Mouse (Mus musculus) frontal cortex, adult (tissue): ENCODE measurements around the gene Phlpp1.
"Not testable (repeated sequence)": the region's sequence is repeated elsewhere in the genome, so short reads cannot be mapped to it uniquely, and the experiment has no call there.

Experiments used
- ATAC-seq: cut with Nextera tagmentation; 2 replicates; pipeline ENCODE4 v1.9.2; 2017; ENCODE audit warnings: mild to moderate bottlenecking, moderate library complexity, mixed read lengths; ENCODE audit not compliant: low TSS enrichment

The Phlpp1 gene

DNA sequence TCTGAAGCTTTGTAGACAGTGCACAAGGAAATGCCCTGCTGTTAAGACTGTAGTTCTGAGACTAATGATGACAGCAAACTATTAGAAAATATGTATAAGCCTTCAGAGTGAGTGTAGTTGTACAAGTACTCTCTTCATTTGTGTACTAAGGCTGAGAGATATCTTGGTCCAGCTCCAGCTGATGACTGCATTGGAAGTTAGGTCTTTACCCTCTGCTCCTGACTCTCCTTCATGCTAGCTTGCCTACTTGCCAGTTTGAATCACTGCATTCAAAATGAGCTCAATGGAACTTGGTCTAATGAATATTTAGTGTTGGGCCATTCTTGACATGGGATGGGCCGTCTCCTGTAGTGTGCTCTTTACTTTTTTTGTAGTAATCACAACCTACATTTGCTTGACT lies 71.8 kb downstream of the Phlpp1 start:
- ATAC-seq, result no peak

DNA sequence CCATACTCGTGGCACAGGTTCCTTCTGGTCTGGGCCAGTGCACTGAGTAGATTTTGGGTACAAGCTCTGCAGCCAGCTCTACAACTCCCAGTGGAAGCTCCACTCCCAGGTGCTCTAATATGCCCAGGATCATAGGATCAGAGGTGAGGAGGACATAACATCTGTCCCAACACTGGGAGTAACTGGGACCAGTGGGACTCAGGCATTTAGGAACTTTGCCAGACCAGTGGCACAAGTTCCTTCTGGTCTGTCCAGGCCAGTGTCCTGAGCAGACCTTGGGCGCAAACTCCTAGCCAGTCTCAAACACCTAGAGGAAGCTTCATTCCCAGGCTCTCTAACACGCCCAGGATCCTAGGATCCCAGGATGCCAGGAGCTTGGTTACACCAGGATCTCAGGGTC lies 72.7 kb downstream of the Phlpp1 start:
- ATAC-seq, result no peak

- ATAC-seq, result no peak
Measured at GRCm38 (mm10) chr1:106254047-106254446, 82.5 kb downstream of the Phlpp1 start.

GRCm38 (mm10) chr1:106257176-106257575 lies 85.6 kb downstream of the Phlpp1 start:
- no peak for ATAC-seq

GRCm38 (mm10) chr1:106268028-106268799 lies 96.7 kb downstream of the Phlpp1 start:
- ATAC-seq, result peak; percentile 77

GRCm38 (mm10) chr1:106269337-106269736 lies 97.8 kb downstream of the Phlpp1 start:
- ATAC-seq, result no peak

- ATAC-seq, result no peak
Measured at GRCm38 (mm10) chr1:106272916-106273315, 101.4 kb downstream of the Phlpp1 start.

GRCm38 (mm10) chr1:106273801-106274200 lies 102.2 kb downstream of the Phlpp1 start:
- no peak for ATAC-seq

- no peak for ATAC-seq
Measured at GRCm38 (mm10) chr1:106274561-106275001, 103.0 kb downstream of the Phlpp1 start.

- ATAC-seq, result no peak
Measured at GRCm38 (mm10) chr1:106275142-106275541, 103.6 kb downstream of the Phlpp1 start.

- ATAC-seq, result no peak
Measured at GRCm38 (mm10) chr1:106275731-106276130, 104.2 kb downstream of the Phlpp1 start.

GRCm38 (mm10) chr1:106276824-106277223 lies 105.3 kb downstream of the Phlpp1 start:
- ATAC-seq, result no peak

DNA sequence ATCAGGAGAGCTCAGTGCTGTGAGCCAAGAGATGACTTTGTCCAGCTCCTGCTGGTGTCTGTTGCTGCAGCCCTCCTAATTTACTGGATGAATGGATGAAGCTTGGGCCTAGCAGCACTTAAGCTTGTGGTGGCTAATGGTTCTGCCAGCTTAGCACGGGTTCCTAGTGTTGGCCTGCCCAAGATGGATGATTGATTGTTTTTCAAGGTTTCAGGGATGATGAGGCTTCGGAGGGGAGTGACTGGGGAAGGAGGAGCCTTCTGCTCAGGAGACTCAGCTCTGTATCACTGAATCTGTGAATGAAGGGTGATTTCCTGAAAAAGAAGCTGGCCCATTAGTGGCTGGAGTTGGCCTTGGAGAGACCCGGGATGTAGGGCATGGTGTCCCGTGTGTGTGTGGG lies 105.7 kb downstream of the Phlpp1 start:
- no peak for ATAC-seq

DNA sequence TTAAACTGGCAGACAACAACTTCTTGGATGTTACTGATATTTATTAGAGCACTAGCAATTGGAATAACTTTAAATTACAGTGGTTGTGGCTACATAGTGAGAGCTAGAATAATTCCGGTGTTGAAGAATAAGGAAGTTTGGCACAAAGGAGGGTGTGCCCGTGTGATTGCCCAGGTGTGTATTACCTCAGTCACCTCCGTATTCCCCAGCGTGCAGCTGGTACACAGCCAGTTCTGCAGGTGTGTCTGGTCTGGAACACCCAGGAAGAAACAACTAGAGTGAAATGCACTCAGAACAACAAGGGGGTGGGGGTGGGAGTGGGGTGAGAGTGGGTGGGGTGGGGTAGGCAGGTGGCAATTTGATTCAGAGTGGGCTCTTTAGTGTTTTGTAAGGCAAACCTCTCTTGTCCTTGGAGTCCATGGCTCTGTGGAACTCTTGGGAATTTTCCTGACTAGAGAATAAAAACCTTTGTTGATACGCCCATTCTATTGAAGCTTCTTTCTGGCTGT lies 107.1 kb downstream of the Phlpp1 start:
- ATAC-seq, result no peak

DNA sequence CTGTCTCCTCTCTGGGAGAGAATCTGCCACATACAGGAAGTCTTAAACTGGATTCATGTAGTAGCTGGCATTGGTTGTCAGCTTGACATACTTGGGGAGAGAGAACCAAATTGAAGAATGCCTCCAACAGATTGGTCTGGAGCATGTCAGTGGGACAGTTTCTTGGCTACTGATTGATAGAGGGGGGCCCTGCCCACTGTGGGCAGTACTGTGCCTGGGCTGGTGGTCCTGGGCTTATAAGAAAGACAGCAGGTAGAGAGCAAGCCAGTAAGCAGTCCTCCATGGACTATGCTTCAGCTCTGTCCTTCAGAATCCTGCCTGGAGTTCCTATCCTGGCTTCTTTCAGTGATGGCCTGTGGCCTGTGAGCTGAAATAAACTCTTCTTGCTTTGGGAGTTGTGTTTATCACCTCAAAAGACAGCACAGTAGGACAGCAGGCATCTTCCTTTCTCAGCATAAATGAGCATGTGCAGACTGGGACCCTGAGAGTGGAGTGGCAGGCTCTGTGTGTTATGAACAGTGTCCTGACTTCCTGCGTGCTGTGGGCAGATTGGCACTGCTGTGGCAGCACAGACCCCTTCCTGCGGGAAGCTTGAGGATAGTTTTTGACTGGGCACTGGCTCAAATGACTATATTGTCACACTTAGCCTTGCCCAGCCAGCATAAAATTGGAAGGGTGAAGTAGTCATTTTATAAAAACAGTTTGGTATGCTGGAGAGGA lies 108.0 kb downstream of the Phlpp1 start:
- no peak for ATAC-seq

- no peak for ATAC-seq
Measured at GRCm38 (mm10) chr1:106280171-106280913, 108.8 kb downstream of the Phlpp1 start.

GRCm38 (mm10) chr1:106286815-106287214 lies 115.3 kb downstream of the Phlpp1 start:
- peak; percentile 39; the same call in 1 of the 2 replicates for ATAC-seq

DNA sequence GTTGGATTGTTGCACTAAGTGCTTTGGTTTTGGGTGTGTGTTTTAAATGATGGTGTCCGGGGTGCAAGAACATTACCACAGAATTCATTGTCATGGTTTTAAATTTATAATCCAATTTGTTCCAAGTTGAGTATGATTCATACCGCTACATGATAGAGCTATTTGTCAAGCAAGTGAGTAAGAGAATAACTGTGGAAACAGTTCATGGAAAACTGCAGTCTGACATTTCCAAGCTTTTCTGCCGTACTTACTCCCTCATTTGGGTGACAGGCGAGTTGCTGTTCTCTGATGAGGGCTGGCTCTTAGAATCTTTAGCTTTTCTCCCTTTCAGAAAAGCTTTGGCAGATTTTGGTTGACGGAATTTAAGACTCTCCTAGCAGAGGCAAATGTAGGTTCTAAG lies 117.5 kb downstream of the Phlpp1 start:
- ATAC-seq, result peak; percentile 94

DNA sequence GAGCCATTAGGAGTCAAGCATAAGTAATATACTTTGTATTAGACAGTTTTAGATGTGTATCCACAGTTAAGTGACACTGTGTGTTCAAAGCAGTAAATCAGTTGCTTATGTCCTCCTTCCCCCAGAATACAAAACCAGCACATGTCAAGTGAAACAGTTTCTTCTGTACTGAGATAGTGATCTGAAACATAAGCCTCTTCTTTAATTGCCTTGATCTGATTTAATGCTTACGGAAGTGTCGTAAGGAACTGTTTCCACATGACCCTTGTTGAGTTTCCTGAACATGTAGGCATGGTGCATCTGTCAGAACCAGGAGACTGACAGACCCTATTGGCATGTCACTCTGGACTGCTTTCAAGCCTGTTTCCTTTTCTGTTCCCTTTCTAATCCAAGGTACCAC lies 118.0 kb downstream of the Phlpp1 start:
- no peak for ATAC-seq

- ATAC-seq, result no peak
Measured at GRCm38 (mm10) chr1:106309394-106310039, 138.0 kb downstream of the Phlpp1 start.

DNA sequence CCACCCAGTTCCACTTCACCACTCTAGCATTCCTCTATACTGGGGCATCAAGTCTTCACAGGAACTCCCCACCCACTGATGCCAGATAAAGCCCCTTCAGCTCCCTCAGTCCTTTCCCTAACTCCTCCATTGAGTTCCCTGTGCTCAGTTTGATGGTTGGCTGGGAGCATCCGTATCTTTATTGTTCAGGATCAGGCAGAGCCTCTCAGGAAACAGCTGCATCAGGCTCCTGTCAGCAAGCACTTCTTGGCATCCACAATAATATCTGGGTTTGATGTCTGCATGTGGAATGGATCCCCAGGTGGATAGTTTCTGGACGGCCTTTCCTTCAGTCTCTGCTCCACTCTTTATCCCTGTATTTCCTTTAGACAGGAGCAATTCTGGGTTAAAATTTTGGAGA lies 138.7 kb downstream of the Phlpp1 start:
- ATAC-seq, result no peak

DNA sequence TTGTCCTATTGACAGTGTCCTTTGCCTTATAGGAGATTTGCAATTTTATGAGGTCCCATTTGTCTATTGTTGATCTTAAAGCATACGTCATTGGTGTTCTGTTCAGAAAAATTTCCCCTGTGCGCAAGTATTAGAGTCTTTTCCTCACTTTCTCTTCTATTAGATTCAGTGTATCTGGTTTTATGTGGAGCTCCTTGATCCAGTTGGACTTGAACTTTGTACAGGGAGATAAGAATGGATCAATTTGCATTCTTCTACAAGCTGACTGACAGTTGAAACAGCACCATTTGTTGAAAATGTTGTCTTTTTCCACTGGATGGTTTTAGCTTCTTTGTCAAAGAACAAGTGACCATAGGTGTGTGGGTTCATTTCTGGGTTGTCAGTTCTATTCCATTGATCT lies 140.3 kb downstream of the Phlpp1 start:
- ATAC-seq, result not testable (repeated sequence)
